Mouse (Mus musculus) small intestine, adult 2 months (tissue): ENCODE results near the gene Sncg. TPM values are rescaled to one million over a fixed set of nuclear protein-coding genes. Genes with fewer than 3 reads are reported as not detected.

Source experiments
- H3K27ac ChIP-seq: fragments of 200-500 bp; 2 replicates; pipeline ENCODE4 v1.5.1; 2012; ENCODE audit warnings: low read depth, low read length, control low read depth, inconsistent platforms; ENCODE audit not compliant: insufficient read depth
- H3K27me3 ChIP-seq: fragments of 200-500 bp; 2 replicates; pipeline ENCODE4 v1.6.1; 2012; ENCODE audit warnings: mild to moderate bottlenecking, moderate library complexity, low read length, inconsistent platforms; ENCODE audit not compliant: control insufficient read depth, insufficient read depth
- H3K36me3 ChIP-seq: fragments of 200-500 bp; 2 replicates; pipeline ENCODE4 v1.6.1; 2012; ENCODE audit warnings: mild to moderate bottlenecking, low read length, control low read depth, inconsistent platforms; ENCODE audit not compliant: control insufficient read depth, insufficient read depth
- H3K4me1 ChIP-seq: fragments of 200-500 bp; 2 replicates; pipeline ENCODE4 v1.6.1; 2012; ENCODE audit warnings: low read length, inconsistent platforms, mixed read lengths; ENCODE audit not compliant: control insufficient read depth, insufficient read depth, insufficient read length
- H3K4me3 ChIP-seq: fragments of 200-500 bp; 2 replicates; pipeline ENCODE4 v1.5.1; 2012; ENCODE audit warnings: low read depth, mild to moderate bottlenecking, control low read depth, inconsistent platforms, low read length, moderate library complexity
- CTCF ChIP-seq: fragments of 200-500 bp; IDR thresholded peaks from 2 replicates; pipeline ENCODE4 v1.5.1; 2012; ENCODE audit warnings: low read depth, mild to moderate bottlenecking, control low read depth, inconsistent platforms, low read length, moderate library complexity, mixed read lengths; ENCODE audit not compliant: insufficient replicate concordance, insufficient read length; ENCODE audit errors: extremely low read depth
- POLR2A ChIP-seq: fragments of 200-500 bp; IDR thresholded peaks from 2 replicates; pipeline ENCODE4 v1.6.1; 2012; ENCODE audit warnings: low read depth, mild to moderate bottlenecking, control low read depth, inconsistent platforms, low read length, moderate library complexity
- WGBS: fragments of 180-500 bp; shearing (Covaris S2); methylation state at CpG from one replicate; pipeline ENCODE4 v1.1.7; 2018; 5-methylcytosine and 5-hydroxymethylcytosine counted together
- polyA plus RNA-seq: library from polyadenylated mRNA; depleted of rRNA; stranded (reverse); fragments of >200 nt; gene quantifications from 2 replicates; pipeline ENCODE4 v1.2.3, GENCODE M21; 2012

Gene Sncg
- polyA plus RNA-seq, 1 experiment: 4.8 TPM

- WGBS: 66% methylated on average over 11 of the region's 11 CpGs
- H3K27ac ChIP-seq: peak overlapping the region; percentile 10; the same call in 1 of the 2 replicates
- H3K36me3 ChIP-seq: no peaks in the 10 kb centered on the region
- TF ChIP-seq CTCF: no peak
- no peak for TF ChIP-seq POLR2A
- no peaks in the 10 kb centered on the region for H3K4me1 ChIP-seq
- no peaks in the 10 kb centered on the region for H3K27me3 ChIP-seq
- H3K4me3 ChIP-seq: no peak overlapping the region; the same call in 1 of the 2 replicates
These were observed 4.2 kb upstream of the Sncg start for GRCm38 (mm10) chr14:34378560-34379331.

- 0 out of 2 replicates have a peak overlapping the region, but pooled peaks have one; percentile 21 for H3K27ac ChIP-seq
- TF ChIP-seq CTCF (no peak), POLR2A (no peak)
- WGBS: 87% methylated on average over 4 of the region's 4 CpGs
- no peaks in the 10 kb centered on the region for H3K4me1 ChIP-seq
- 0 out of 2 replicates have a peak overlapping the region, but pooled peaks have one; percentile 3 for H3K4me3 ChIP-seq
- no peaks in the 10 kb centered on the region for H3K27me3 ChIP-seq
- no peaks in the 10 kb centered on the region for H3K36me3 ChIP-seq
These were observed 2.5 kb upstream of the Sncg start for GRCm38 (mm10) chr14:34377121-34377520.

GRCm38 (mm10) chr14:34375941-34376340, 1.4 kb upstream of the Sncg start:
- Histone ChIP-seq H3K4me1 (no peaks in the 10 kb centered on the region), H3K27me3 (no peaks in the 10 kb centered on the region), H3K36me3 (no peaks in the 10 kb centered on the region), H3K4me3 (peak overlapping the region; percentile 41), H3K27ac (0 out of 2 replicates have a peak overlapping the region, but pooled peaks have one; percentile 12)
- 85% methylated on average over 5 of the region's 5 CpGs for WGBS
- TF ChIP-seq POLR2A: no peak
- no peak for TF ChIP-seq CTCF

- peak within 1 kb of the TSS; percentile 41 for H3K4me3 ChIP-seq
- WGBS: 84% methylated on average over 13 of the region's 13 CpGs
- TF ChIP-seq POLR2A (no peak), CTCF (no peak)
- no peaks in the 10 kb centered on the region for H3K4me1 ChIP-seq
- H3K27me3 ChIP-seq: no peaks in the 10 kb centered on the region
- no peaks in the 10 kb centered on the region for H3K36me3 ChIP-seq
- 0 out of 2 replicates have a peak within 1 kb of the TSS, but pooled peaks have one; percentile 12 for H3K27ac ChIP-seq
These were observed 871 bp upstream of the Sncg start, which contains the start of gene Mmrn2 for GRCm38 (mm10) chr14:34375415-34375904. Mmrn2 (plus strand) TSS chr14:34375465.

- H3K36me3 ChIP-seq: no peaks in the 10 kb centered on the region
- TF ChIP-seq POLR2A (no peak), CTCF (no peak)
- no peak overlapping the region for H3K4me3 ChIP-seq
- H3K4me1 ChIP-seq: no peaks in the 10 kb centered on the region
- 83% methylated on average over 6 of the region's 6 CpGs for WGBS
- no peaks in the 10 kb centered on the region for H3K27me3 ChIP-seq
- no peak overlapping the region for H3K27ac ChIP-seq
These were observed 1.0 kb downstream of the Sncg start for GRCm38 (mm10) chr14:34373581-34373980.

- Histone ChIP-seq H3K4me3 (no peak overlapping the region), H3K4me1 (no peaks in the 10 kb centered on the region), H3K27ac (no peak overlapping the region), H3K27me3 (no peaks in the 10 kb centered on the region), H3K36me3 (no peaks in the 10 kb centered on the region)
- TF ChIP-seq CTCF (no peak), POLR2A (no peak)
- 87% methylated on average over 6 of the region's 6 CpGs for WGBS
These were observed 1.9 kb downstream of the Sncg start for GRCm38 (mm10) chr14:34372646-34373045.

GRCm38 (mm10) chr14:34371763-34372162, 2.8 kb downstream of the Sncg start:
- Histone ChIP-seq H3K36me3 (no peaks in the 10 kb centered on the region), H3K4me3 (no peak overlapping the region), H3K27me3 (no peaks in the 10 kb centered on the region), H3K27ac (no peak overlapping the region), H3K4me1 (no peaks in the 10 kb centered on the region)
- WGBS: 30% methylated on average over 2 of the region's 2 CpGs
- TF ChIP-seq CTCF (no peak), POLR2A (no peak)
